Mouse (Mus musculus) heart, postnatal 0 days (tissue): ENCODE results near the gene Tent4a. TPM values are rescaled to one million over a fixed set of nuclear protein-coding genes. Genes with fewer than 3 reads are reported as not detected.

Experiments
- ATAC-seq: fragments of 200-750 bp; cut with Nextera tagmentation; 2 replicates; pipeline ENCODE4 v1.8.0; 2017; ENCODE audit warnings: low read depth, moderate number of reproducible peaks, moderate library complexity; ENCODE audit not compliant: insufficient read depth
- DNase-seq: peaks from one replicate; pipeline ENCODE4 v3.0.0-alpha.2; 2016; ENCODE audit warnings: low spot score
- H3K27ac ChIP-seq: fragments of 300-500 bp; sonication (generic); 2 replicates; pipeline ENCODE4 v1.5.1; 2014; ENCODE audit warnings: low read depth, mild to moderate bottlenecking
- H3K27me3 ChIP-seq: fragments of 300-500 bp; sonication (generic); 2 replicates; pipeline ENCODE4 v1.6.1; 2014; ENCODE audit warnings: low read length, mixed read lengths; ENCODE audit not compliant: control insufficient read depth, insufficient read depth
- H3K36me3 ChIP-seq: fragments of 300-500 bp; sonication (generic); replicated peaks from 2 replicates; pipeline ENCODE4 v1.6.1; 2014; ENCODE audit warnings: low read length, mixed read lengths; ENCODE audit not compliant: control insufficient read depth, insufficient read depth
- H3K4me1 ChIP-seq: fragments of 300-500 bp; sonication (generic); 2 replicates; pipeline ENCODE4 v1.6.1; 2014; ENCODE audit warnings: antibody characterized with exemption; ENCODE audit not compliant: control insufficient read depth, insufficient read depth
- H3K4me2 ChIP-seq: fragments of 300-500 bp; sonication (generic); 2 replicates; pipeline ENCODE4 v1.6.1; 2014; ENCODE audit warnings: low read depth, mild to moderate bottlenecking, low read length, moderate library complexity
- H3K4me3 ChIP-seq: fragments of 300-500 bp; sonication (generic); 2 replicates; pipeline ENCODE4 v1.5.1; 2014; ENCODE audit warnings: low read depth, low read length
- H3K9ac ChIP-seq: fragments of 300-500 bp; sonication (generic); replicated peaks from 2 replicates; pipeline ENCODE4 v1.6.1; 2014; ENCODE audit warnings: low read depth, low read length, mixed read lengths
- H3K9me3 ChIP-seq: fragments of 300-500 bp; sonication (generic); replicated peaks from 2 replicates; pipeline ENCODE4 v1.6.1; 2016; ENCODE audit warnings: low read length; ENCODE audit not compliant: control insufficient read depth
- CTCF ChIP-seq: IDR thresholded peaks from 2 replicates; pipeline ENCODE4 v1.5.1; 2016; ENCODE audit warnings: antibody characterized with exemption, control low read depth, low read depth
- EP300 ChIP-seq: IDR thresholded peaks from 2 replicates; pipeline ENCODE4 v1.6.1; 2016; ENCODE audit warnings: antibody characterized with exemption, low read depth
- WGBS: fragments of 180-500 bp; shearing (Covaris S2); extraction: QIAGEN DNeasy Blood & Tissue Kit; methylation state at CpG from one replicate; pipeline ENCODE4 v1.1.7; 2014; 5-methylcytosine and 5-hydroxymethylcytosine counted together
- polyA plus RNA-seq: library from polyadenylated mRNA; unstranded; fragments of >200 nt; fragmentation: Nextera tagmentation; extraction: Ambion mirVana; gene quantifications from 2 replicates; pipeline ENCODE4 v1.2.1, GENCODE M21; 2015
- total RNA-seq: library from RNA; depleted of rRNA; stranded (reverse); fragments of >200 nt; gene quantifications from 2 replicates; pipeline ENCODE4 v1.2.3, GENCODE M21; 2014; ENCODE audit warnings: low replicate concordance

Gene Tent4a
- total and polyA plus RNA-seq, 2 experiments from 2014 or later: 1.9 to 6.5 TPM

DNA sequence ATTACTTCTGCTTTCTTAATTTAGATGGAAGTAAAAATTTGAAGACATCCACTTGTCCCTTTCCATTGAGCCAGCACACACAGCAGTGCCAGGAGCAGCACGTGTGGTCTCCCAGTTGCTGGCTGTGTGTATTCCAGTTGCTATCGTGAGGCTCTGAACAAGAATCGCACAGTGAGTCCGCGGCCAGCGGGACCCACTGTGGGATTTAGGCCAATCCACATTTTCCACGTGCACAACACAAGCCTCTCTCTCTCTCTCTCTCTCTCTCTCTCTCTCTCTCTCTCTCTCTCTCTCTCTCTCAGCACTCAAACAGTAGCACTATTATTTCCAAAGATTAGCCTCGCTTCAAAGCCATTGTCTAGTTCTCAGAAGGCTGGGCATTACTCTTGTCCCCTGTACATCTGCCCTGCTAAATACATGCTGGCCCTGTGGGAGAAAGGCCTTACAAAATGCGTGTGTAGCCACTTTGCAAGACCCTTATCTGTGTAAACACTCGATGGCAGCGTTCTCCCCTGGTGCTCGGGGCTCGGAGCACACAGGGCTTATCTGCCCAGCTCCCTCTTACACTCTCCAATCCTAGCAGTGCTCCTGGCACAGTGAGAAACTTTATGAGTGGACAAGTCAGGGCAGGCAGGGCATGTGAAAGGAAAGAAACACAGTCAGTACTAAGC is 25.0 kb upstream of the Tent4a start:
- peak overlapping the region; percentile 20; the same call in 1 of the 2 replicates for H3K4me2 ChIP-seq
- H3K27ac ChIP-seq: no peak overlapping the region; the same call in 1 of the 2 replicates
- ATAC-seq: peak; percentile 36; the same call in 1 of the 2 replicates

DNA sequence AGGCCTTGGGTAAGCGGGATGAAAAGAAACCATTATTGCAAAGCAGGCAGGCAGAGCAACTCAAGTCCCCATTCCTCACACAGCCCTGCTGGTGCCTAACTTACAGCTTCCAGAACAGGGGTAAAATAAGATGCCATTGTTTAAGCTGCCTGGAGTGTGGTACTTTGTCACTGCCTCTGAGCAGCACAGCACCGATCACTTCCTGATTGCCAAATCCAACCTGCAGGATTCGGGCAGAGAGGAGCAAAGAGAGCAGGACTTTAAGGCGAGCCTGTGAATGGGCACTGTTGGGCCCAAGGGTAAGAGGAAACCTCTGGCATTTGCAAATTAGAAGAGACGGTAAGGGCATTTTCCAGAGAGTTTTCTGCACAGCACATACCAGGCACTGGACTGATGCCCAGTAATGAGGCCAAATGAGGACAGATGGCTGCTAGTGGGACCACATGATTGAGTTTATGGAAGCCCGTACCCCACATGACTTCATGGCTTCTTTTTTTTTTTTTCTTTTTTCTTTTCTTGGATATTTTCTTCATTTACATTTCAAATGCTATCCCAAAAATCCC is 23.8 kb upstream of the Tent4a start:
- H3K36me3 ChIP-seq: no peaks in the 10 kb centered on the region
- H3K4me1 ChIP-seq: peaks cover 25% of the 10 kb centered on the region
- H3K27me3 ChIP-seq: no peaks in the 10 kb centered on the region
- DNase-seq: no peak
- no peaks in the 10 kb centered on the region for H3K9me3 ChIP-seq
- no peak overlapping the region for H3K4me3 ChIP-seq
- ATAC-seq: no peak
- WGBS: 62% methylated on average over 6 of the region's 6 CpGs
- H3K4me2 ChIP-seq: no peak overlapping the region
- no peak overlapping the region for H3K9ac ChIP-seq
- TF ChIP-seq EP300 (no peak), CTCF (no peak)
- H3K27ac ChIP-seq: no peak overlapping the region

More for the DNA sequence above, 25.0 kb upstream of the Tent4a start:
- WGBS: 21% methylated on average over 13 of the region's 13 CpGs
- DNase-seq: no peak
- TF ChIP-seq EP300 (no peak), CTCF (no peak)
- Histone ChIP-seq H3K9ac (no peak overlapping the region), H3K4me3 (no peak overlapping the region), H3K27me3 (no peaks in the 10 kb centered on the region), H3K4me1 (peaks cover 32% of the 10 kb centered on the region), H3K9me3 (no peaks in the 10 kb centered on the region), H3K36me3 (no peaks in the 10 kb centered on the region)

GRCm38 (mm10) chr13:69556728-69557127 is 22.3 kb upstream of the Tent4a start:
- H3K4me3 ChIP-seq: no peak overlapping the region
- H3K36me3 ChIP-seq: no peaks in the 10 kb centered on the region
- DNase-seq: no peak
- no peak for ATAC-seq
- H3K4me1 ChIP-seq: peaks cover 15% of the 10 kb centered on the region
- H3K27me3 ChIP-seq: no peaks in the 10 kb centered on the region
- TF ChIP-seq EP300 (no peak), CTCF (no peak)
- no peak overlapping the region for H3K4me2 ChIP-seq
- H3K9ac ChIP-seq: no peak overlapping the region
- H3K27ac ChIP-seq: no peak overlapping the region
- no peaks in the 10 kb centered on the region for H3K9me3 ChIP-seq

DNA sequence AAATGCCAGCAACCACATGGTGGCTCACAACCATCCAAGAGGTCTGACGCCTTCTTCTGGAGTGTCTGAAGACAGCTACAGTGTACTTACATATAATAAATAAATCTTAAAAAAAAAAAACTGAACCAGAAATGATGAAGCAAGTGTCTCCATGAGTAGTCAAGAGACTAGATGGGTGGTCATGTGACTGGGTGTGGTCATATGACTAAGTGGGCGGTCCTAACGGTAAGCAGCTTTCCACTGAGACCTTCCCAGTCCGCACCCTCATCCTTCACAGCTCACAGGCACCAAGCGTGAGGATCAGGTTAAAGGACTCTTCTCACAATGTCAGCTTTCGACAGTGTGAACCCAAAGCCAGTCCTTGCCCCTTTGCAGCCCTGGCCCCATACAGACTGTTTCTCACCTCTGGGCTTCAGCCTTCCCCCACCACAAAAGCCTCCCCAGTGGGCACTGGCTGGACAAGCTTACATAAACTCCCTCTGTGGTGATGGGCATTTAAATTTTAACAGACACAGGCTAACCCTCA is 21.6 kb upstream of the Tent4a start:
- no peaks in the 10 kb centered on the region for H3K9me3 ChIP-seq
- H3K36me3 ChIP-seq: no peaks in the 10 kb centered on the region
- WGBS: 67% methylated on average over 6 of the region's 6 CpGs
- no peak for ATAC-seq
- H3K27ac ChIP-seq: no peak overlapping the region
- DNase-seq: no peak
- TF ChIP-seq EP300: no peak
- no peak for TF ChIP-seq CTCF
- H3K4me1 ChIP-seq: peaks cover 15% of the 10 kb centered on the region
- H3K4me2 ChIP-seq: no peak overlapping the region
- H3K27me3 ChIP-seq: no peaks in the 10 kb centered on the region
- H3K4me3 ChIP-seq: no peak overlapping the region
- no peak overlapping the region for H3K9ac ChIP-seq

- Histone ChIP-seq H3K4me2 (no peak overlapping the region), H3K9ac (no peak overlapping the region), H3K36me3 (no peaks in the 10 kb centered on the region), H3K9me3 (no peaks in the 10 kb centered on the region), H3K27ac (no peak overlapping the region), H3K4me1 (peaks cover 14% of the 10 kb centered on the region), H3K4me3 (no peak overlapping the region), H3K27me3 (no peaks in the 10 kb centered on the region)
- 23% methylated on average over 8 of the region's 8 CpGs for WGBS
- TF ChIP-seq CTCF (no peak), EP300 (no peak)
- ATAC-seq: no peak
- DNase-seq: no peak
These were observed 20.6 kb upstream of the Tent4a start for GRCm38 (mm10) chr13:69555045-69555444.
